Mouse (Mus musculus): ENCODE measurements at regions not wholly inside any gene's neighbourhood (a gene's known extent, or its start where the extent isn't known, plus 50 kb on each side); places are given as distances from the start of the nearest gene placed in this dataset.
"Not testable (repeated sequence)": the region's sequence is repeated elsewhere in the genome, so short reads cannot be mapped to it uniquely, and the experiment has no call there.

DNA sequence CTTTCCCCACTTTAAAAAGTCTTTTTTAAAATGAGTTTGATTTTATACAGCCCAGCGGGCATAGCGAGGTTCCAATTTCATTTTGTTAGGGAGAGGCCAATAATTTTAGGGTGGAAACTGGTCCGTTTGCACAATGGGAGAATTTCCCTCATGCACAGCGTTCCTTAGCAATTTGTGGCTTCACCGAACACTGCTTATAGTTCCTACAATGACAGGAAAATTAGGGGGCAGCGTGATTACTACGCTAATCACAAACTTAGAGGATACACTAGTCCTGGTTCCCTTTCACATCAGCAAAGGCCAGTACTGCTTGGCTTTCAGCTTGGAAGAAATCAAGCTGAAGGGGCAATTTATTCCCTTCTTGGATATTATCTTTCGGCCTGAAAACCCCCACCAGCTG lies 745.1 kb upstream of the Gm19410 start:
- DNase-seq (ENCODE audit: low spot score in 2 of 2): no peak

- DNase-seq (ENCODE audit: low spot score in 2 of 2): peak in 1 of 2 experiments; percentile 13
Observed at GRCm38 (mm10) chr8:35022649-35023048, 742.9 kb upstream of the Gm19410 start.

DNA sequence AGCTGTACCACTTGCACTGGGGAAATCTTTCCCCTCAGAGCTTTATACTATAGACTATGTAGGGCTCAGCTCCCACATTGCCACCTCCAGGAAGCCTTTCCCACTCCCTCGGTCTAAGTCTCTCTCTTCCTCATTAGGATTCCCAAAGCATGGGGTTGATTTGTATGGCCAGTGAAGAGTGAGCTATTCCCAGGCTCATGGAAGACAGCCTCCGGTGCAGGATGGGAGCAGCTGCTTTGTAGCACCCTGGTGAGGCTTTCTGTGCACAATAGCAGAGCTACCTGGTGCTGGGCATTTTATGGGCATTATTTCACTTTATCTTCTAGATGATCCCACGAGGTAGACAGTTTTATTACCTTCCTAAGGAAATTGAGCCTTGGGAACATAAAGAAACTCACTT lies 717.8 kb upstream of the Gm19410 start:
- no peak for DNase-seq (ENCODE audit: low spot score in 2 of 2)

GRCm38 (mm10) chr8:35053444-35053843 lies 712.1 kb upstream of the Gm19410 start:
- no peak for DNase-seq (ENCODE audit: low spot score in 2 of 2)

GRCm38 (mm10) chr8:35061048-35061447 lies 704.5 kb upstream of the Gm19410 start:
- no peak for DNase-seq (ENCODE audit: low spot score in 2 of 2)

DNA sequence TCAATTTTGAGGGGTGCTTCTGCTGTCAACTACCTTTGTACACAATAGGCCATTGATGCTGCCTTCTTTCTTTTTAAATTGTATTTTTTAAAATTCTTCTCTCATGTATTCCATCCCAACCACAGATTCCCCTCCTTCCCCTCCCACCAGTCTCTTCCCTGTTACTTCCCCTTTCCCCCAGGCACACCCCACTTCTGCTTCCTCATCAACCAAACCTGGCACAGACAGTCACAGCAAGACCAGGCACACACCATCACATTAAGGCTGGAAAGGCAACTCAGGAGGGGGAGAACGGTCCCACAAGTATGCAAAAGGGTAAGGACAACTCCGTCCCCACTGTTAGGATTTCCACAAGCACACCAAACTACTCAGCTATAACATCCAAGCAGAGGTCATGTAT lies 697.4 kb upstream of the Gm19410 start:
- no peak for DNase-seq (ENCODE audit: low spot score in 2 of 2)

GRCm38 (mm10) chr8:35070246-35070989 lies 695.2 kb upstream of the Gm19410 start:
- DNase-seq (ENCODE audit: low spot score in 2 of 2): peak; percentile 21 to 65

- DNase-seq (ENCODE audit: low spot score in 2 of 2): no peak
Observed at GRCm38 (mm10) chr8:35075971-35076370, 689.6 kb upstream of the Gm19410 start.

DNA sequence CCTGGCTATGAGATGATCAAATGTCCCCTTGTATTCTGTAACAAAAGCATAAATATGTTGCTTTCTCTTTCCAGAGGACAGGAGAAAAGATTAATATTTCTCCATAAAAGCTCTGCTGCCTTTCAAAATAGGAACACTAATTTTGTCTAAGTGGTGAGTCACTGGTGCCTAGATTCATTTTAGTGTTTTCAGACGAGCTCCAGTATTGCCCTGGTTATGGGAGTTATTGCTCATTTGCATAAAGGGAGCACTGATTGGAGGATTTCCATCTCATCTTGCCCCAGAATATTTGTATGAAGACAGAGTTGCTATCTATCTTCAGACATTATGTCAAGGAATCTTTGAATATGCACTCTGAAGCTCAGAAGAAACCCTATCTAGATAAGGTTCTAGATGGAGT lies 682.4 kb upstream of the Gm19410 start:
- no peak for DNase-seq (ENCODE audit: low spot score in 2 of 2)

DNA sequence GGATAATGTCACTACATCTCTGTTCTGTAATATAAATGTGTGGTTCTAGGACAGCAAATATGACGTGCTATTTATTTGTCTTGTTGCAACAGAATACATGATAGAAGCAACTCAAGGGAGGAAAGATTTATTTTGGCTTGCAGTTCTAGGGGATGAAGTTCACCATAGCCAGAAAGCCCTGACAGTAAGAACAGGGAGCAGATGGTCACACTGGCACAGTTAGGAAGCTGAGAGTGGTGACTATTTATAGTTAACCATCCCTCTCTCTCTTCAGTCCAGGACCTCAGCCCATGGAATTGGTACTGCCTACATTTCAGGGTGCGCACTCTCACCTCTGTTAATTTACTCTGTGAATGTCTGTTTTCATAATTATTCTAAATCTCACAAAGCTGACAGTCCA lies 678.5 kb upstream of the Gm19410 start:
- DNase-seq (ENCODE audit: low spot score in 2 of 2): no peak

DNA sequence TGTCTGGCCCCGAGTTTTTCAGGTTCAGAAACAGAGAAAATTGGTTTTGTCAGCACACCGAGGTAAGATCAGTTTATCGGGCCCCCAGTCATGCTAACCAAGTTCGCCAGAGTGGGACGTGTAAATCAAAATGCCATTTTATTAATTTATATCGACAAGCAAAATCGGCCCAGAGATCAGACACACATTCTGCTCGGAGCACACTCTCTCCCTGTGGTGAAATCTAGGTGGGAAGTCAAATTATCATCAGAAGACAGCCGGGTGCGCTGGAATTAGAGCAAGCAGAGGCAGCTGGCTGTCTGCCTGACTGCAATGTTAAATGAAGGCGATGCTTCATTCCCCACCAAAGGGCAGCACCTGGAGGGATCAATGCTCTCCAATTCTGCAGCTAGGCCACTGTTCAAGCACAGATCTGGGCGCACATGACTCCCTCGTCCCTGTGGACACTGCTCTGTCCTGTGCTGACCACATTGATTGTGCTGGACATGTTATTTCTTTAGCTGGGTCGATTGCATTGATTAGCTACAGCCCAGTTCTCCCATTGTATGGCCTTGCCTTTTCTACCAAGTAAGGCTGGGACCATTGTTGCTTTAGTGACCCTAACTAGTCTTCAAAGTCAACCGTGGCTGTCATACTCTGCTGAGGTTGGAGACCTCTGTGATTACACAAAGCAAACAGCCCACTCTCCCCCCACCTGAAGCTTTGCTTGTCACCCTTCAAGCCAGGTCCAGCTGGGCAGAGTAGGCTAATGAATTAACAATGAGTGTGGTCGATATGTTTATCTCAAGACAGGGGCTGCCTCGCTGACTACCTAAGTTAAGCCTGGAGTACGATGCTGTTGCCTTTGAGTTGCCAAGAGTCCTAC lies 677.0 kb upstream of the Gm19410 start:
- DNase-seq (ENCODE audit: low spot score in 2 of 2): no peak

GRCm38 (mm10) chr8:35089519-35089918 lies 676.1 kb upstream of the Gm19410 start:
- DNase-seq (ENCODE audit: low spot score in 2 of 2): no peak

DNA sequence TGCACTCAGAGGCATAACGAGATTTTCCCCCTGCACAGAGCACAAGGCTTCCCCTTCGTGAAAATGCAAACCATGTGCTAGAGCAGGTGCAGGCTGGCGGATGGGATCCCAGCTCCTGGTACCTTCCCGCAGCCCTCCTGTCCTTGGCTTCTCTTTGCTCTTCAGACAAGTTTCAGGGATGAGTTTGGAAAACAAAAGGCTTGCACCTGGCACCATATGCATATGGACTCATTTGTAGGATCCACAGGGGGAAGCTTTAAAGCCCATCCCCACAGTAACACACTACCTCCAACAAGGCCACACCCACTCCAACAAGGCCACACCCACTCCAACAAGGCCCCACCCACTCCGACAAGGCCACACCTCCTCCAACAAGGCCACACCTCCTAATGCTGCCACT lies 663.9 kb upstream of the Gm19410 start:
- DNase-seq (ENCODE audit: low spot score in 2 of 2): peak in 1 of 2 experiments; percentile 23

DNA sequence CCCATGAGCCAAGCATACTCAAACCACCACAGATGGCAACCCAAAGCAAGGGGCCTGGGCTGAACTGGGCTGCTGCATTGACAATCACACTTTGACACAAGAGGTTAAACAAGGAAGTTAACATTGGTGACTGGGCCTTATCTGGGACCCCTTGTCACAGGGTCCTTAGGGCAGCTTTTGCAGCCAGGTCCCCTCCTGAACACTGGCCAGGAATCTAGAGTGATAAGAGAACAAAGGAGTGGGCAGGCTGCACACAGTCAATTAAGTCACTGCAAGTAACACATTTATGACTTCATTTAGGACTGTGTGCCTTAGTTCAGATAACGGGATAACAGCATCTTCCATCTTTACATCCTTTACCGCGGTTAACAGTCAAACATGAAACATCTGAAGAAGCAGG lies 663.5 kb upstream of the Gm19410 start:
- not testable (repeated sequence) for DNase-seq (ENCODE audit: low spot score in 2 of 2)

- DNase-seq (ENCODE audit: low spot score in 2 of 2): not testable (repeated sequence)
Observed at GRCm38 (mm10) chr8:35104465-35104876, 661.1 kb upstream of the Gm19410 start.

- no peak for DNase-seq (ENCODE audit: low spot score in 2 of 2)
Observed at GRCm38 (mm10) chr8:35109506-35110217, 655.9 kb upstream of the Gm19410 start.

GRCm38 (mm10) chr8:35110286-35110685 lies 655.3 kb upstream of the Gm19410 start:
- DNase-seq (ENCODE audit: low spot score in 2 of 2): no peak

DNA sequence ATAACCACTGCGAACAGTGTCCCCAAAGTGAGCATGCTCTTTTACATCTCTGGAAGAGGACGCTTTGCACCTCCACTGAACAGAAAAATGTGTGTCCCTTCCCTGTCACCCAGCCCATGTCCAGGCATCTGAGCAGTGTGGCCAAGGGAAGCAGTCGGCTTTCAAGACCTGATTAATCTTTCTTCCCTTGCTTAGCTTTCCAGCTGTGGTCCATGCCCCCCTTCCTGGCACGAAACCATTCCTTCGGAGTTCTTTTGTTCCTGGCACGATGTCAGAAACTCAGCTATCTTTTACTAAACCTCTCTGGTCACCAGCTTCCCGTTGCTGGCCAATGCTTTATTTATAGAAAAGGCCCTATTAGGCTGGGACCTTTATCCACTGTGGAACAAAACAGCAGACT lies 654.5 kb upstream of the Gm19410 start:
- DNase-seq (ENCODE audit: low spot score in 2 of 2): no peak

- DNase-seq (ENCODE audit: low spot score in 2 of 2): no peak
Observed at GRCm38 (mm10) chr8:35112591-35113265, 652.9 kb upstream of the Gm19410 start.

- DNase-seq (ENCODE audit: low spot score in 2 of 2): no peak
Observed at GRCm38 (mm10) chr8:35114031-35114430, 651.6 kb upstream of the Gm19410 start.

GRCm38 (mm10) chr8:35120612-35121011 lies 645.0 kb upstream of the Gm19410 start:
- no peak for DNase-seq (ENCODE audit: low spot score in 2 of 2)

All from layer of hippocampus, postnatal 14 days (tissue).